Mouse (Mus musculus) MEL-GATA-1-ER (cell line): ENCODE results near the gene Tgm1.
A peak's percentile ranks its signal among the peaks of the same experiment; 100 is the strongest.

Experiments used
- DNase-seq: peaks from one replicate; pipeline ENCODE4 v3.0.0-alpha.2; 2012; ENCODE audit warnings: low read depth; ENCODE audit errors: extremely low read depth

The Tgm1 gene

GRCm38 (mm10) chr14:55677615-55678014 lies 36.1 kb downstream of the Tgm1 start:
- DNase-seq: no peak

- no peak for DNase-seq
Measured at GRCm38 (mm10) chr14:55672741-55673060, 41.0 kb downstream of the Tgm1 start.

- peak; percentile 99 for DNase-seq
Measured at GRCm38 (mm10) chr14:55671833-55672740, 41.6 kb downstream of the Tgm1 start, which contains the start of the genes Gmpr2 and Nedd8. Gmpr2 (plus strand) TSS chr14:55671941. Nedd8 (minus strand) TSS chr14:55672124.

DNA sequence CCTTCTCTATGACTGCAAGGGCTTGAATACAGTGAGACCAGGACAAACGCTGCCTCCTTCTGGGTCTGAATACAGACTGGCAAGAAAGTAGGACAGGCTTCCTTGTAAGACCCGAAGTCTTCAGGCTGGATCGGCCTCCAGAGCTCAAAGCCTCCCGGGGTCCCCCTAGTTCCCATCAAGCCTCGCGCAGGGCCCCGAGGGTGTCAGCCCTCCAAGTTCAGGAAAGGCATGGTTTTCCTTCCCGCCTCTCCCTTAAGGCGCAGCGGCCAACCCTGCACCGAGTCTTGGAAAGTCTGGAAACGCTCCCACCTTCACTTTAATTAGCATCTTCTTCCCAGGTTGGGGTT lies 42.3 kb downstream of the Tgm1 start:
- no peak for DNase-seq

- no peak for DNase-seq
Measured at GRCm38 (mm10) chr14:55660636-55661035, 53.1 kb downstream of the Tgm1 start.

GRCm38 (mm10) chr14:55659960-55660573 lies 53.7 kb downstream of the Tgm1 start, which contains the start of gene Mdp1:
Mdp1 (minus strand) TSS chr14:55660508.
- peak; percentile 69 for DNase-seq

GRCm38 (mm10) chr14:55658011-55658410 lies 55.7 kb downstream of the Tgm1 start:
- DNase-seq: no peak

GRCm38 (mm10) chr14:55656935-55657334 lies 56.8 kb downstream of the Tgm1 start:
- DNase-seq: no peak

- DNase-seq: no peak
Measured at GRCm38 (mm10) chr14:55651528-55651927, 62.2 kb downstream of the Tgm1 start.
